Mouse (Mus musculus): ENCODE data around the gene Kctd20. TPM values are rescaled to one million over a fixed set of nuclear protein-coding genes. Genes with fewer than 3 reads are reported as not detected.

Gene Kctd20
- polyA plus RNA-seq, 1 experiment from 2014 or later = 85.0 TPM

GRCm38 (mm10) chr17:28936622-28937345 lies 15.0 kb upstream of the Kctd20 start:
- Histone ChIP-seq H3K27me3 (no peaks in the 10 kb centered on the region), H3K27ac (replicated peaks) (no peak overlapping the region), H3K4me2 (no peak overlapping the region), H3K9ac (no peak overlapping the region), H3K4me3 (no peak overlapping the region), H3K9me3 (no peaks in the 10 kb centered on the region), H3K4me1 (replicated peaks) (no peaks in the 10 kb centered on the region), H3K36me3 (no peaks in the 10 kb centered on the region)
- 85% methylated on average over 10 of the region's 10 CpGs for WGBS
- no peak for ATAC-seq (ENCODE audit: low FRiP score, low read depth)

DNA sequence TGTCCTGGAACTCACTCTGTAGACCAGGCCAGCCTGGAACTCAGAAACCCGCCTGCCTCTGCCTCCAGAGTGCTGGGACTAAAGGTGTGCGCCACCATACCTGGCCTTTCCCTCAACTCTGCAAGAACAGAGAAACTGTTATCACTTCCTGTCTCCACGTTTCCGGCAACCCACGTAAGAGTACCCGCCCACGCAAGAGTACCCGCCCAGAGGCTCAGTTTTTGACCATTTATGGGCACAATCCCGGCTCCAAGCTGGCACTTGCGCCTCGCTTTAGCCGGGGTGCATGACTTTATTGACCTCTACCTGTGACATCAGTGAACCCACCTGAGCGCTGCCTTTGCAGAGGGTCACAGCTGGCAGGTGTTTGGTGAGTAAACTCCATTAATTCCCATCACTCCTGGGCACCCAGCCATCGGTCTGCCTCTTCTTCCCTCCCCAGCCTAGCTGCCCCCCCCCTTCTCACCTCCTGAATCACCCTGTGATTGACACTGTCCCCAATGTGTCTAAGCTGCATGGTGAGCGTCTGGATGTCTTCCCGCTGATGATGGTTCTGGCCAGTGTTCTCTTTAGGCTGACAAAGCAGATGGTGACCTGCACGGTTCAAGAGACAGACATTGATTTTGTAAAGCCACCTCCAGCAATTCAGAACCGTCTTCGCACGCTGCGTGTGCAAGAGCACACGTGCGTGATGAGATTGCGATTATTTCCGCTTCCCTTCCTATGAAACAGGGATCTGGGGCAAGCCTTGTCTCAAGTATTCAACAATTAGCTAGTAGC lies 10.8 kb upstream of the Kctd20 start:
- Histone ChIP-seq H3K27ac (replicated peaks) (no peak overlapping the region), H3K36me3 (no peaks in the 10 kb centered on the region), H3K4me1 (replicated peaks) (no peaks in the 10 kb centered on the region), H3K4me3 (no peak overlapping the region), H3K27me3 (no peaks in the 10 kb centered on the region), H3K9ac (no peak overlapping the region), H3K4me2 (no peak overlapping the region), H3K9me3 (no peaks in the 10 kb centered on the region)
- ATAC-seq (ENCODE audit: low FRiP score, low read depth) = no peak
- WGBS = 86% methylated on average over 25 of the region's 25 CpGs

DNA sequence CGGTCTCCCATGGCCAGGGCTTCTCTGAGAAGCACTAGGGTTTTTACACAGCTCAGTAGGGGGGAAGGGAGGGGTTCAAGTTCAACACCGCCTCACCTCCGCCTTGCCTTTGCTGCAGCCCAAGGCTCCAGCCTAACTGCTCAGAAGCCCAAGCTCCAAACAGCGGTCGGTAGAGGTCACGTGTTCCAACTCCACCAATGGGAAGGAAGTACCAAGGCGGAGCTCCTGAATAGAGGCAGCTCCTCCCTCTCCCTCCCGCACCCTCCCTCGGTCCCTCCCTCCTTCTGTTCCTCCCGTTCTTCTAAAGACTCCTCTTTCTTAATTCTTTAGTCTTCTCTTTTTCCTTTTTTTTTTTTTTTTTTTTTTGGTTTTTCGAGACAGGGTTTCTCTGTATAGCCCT lies 9.6 kb upstream of the Kctd20 start:
- no peak for ATAC-seq (ENCODE audit: low FRiP score, low read depth)
- no peak overlapping the region for H3K9ac ChIP-seq
- H3K36me3 ChIP-seq = no peaks in the 10 kb centered on the region
- no peaks in the 10 kb centered on the region for H3K4me1 ChIP-seq (replicated peaks)
- no peak overlapping the region for H3K27ac ChIP-seq (replicated peaks)
- H3K4me2 ChIP-seq = no peak overlapping the region
- H3K4me3 ChIP-seq = no peak overlapping the region
- 84% methylated on average over 10 of the region's 11 CpGs for WGBS
- H3K27me3 ChIP-seq = no peaks in the 10 kb centered on the region
- no peaks in the 10 kb centered on the region for H3K9me3 ChIP-seq

GRCm38 (mm10) chr17:28943740-28944139 lies 8.0 kb upstream of the Kctd20 start, which contains the start of gene Pxt1:
Gene Pxt1, minus strand, starts transcription at chr17:28943840.
- H3K4me1 ChIP-seq (replicated peaks) = no peaks in the 10 kb centered on the region
- 92% methylated on average over 7 of the region's 7 CpGs for WGBS
- no peak within 1 kb of the TSS for H3K4me3 ChIP-seq
- H3K36me3 ChIP-seq = no peaks in the 10 kb centered on the region
- H3K9me3 ChIP-seq = no peaks in the 10 kb centered on the region
- H3K27me3 ChIP-seq = no peaks in the 10 kb centered on the region
- H3K9ac ChIP-seq = no peak within 1 kb of the TSS
- ATAC-seq (ENCODE audit: low FRiP score, low read depth) = no peak
- H3K27ac ChIP-seq (replicated peaks) = no peak within 1 kb of the TSS
- no peak within 1 kb of the TSS for H3K4me2 ChIP-seq

DNA sequence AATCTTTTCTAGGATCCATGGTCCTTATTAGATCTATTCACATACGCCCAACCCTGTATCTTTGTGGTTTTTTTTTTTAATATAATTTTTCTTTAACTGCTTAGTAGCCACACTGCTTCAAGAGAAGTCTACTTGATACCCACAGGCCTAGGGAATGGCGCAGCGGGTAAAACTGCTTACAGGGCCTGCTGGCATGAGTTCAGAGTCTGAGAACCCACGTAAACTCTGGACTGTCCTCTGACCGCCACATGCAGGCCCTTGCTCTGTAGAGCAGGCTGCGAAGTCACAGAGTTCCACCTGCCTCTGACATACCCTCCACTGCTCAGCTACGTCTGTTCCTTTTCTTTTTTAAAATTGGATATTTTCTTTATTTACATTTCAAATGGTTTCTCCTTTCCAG lies 7.3 kb upstream of the Kctd20 start:
- Histone ChIP-seq H3K27ac (replicated peaks) (no peak overlapping the region), H3K4me1 (replicated peaks) (no peaks in the 10 kb centered on the region), H3K36me3 (no peaks in the 10 kb centered on the region), H3K27me3 (no peaks in the 10 kb centered on the region), H3K4me3 (no peak overlapping the region), H3K4me2 (no peak overlapping the region), H3K9me3 (no peaks in the 10 kb centered on the region), H3K9ac (no peak overlapping the region)
- no peak for ATAC-seq (ENCODE audit: low FRiP score, low read depth)
- 90% methylated on average over 7 of the region's 7 CpGs for WGBS

DNA sequence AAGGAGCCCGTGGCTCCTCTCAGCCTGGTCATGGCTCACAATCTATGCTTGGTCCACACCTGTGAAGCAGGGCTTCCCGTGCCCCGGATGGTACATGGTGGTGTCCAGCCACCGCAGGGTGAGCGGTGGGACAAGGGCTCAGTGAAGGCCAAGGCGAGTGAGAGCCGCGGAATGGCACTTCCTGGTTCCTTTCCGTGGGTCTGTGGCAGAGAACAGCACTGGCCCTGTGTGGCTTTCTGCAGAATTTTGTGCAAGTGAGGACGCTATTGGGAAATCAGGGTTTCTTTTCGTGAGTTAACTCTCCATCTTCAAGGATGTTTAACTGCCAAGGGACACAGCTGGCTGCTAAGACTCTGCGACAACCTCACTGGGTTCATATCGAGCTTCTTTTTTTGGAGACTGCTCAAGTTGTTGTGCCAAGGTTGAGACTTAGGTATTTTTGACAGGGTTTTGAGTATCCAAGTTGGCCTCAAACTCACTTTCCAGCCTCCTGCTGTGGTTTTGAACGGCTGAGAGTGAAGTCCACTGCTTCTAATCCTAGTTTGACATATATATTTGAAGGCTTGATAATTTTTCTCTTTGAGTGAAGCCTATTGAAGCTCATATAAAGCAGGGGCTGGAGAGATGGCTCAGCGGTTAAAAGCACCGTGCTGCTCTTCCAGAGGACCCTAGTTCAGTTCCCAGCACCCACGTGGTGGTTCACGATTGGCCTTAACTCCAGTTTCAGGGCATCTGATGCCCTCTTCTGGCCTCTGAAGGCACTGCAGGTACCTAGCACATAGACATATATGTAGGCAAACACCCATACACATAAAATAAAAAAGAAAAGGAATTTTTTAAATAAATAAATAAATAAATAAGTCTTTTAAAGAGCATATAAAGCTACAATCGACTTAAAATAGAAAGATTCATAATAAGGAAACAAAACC lies 4.5 kb upstream of the Kctd20 start:
- no peaks in the 10 kb centered on the region for H3K9me3 ChIP-seq
- H3K27ac ChIP-seq (replicated peaks) = no peak overlapping the region
- H3K9ac ChIP-seq = no peak overlapping the region
- no peak for ATAC-seq (ENCODE audit: low FRiP score, low read depth)
- no peaks in the 10 kb centered on the region for H3K36me3 ChIP-seq
- 94% methylated on average over 19 of the region's 19 CpGs for WGBS
- no peak overlapping the region for H3K4me2 ChIP-seq
- no peak overlapping the region for H3K4me3 ChIP-seq
- H3K27me3 ChIP-seq = no peaks in the 10 kb centered on the region
- H3K4me1 ChIP-seq (replicated peaks) = peaks cover 8% of the 10 kb centered on the region

- no peak for ATAC-seq (ENCODE audit: low FRiP score, low read depth)
- no peak overlapping the region for H3K4me2 ChIP-seq
- peaks cover 14% of the 10 kb centered on the region for H3K4me1 ChIP-seq (replicated peaks)
- 77% methylated on average over 4 of the region's 4 CpGs for WGBS
- no peaks in the 10 kb centered on the region for H3K27me3 ChIP-seq
- no peak overlapping the region for H3K4me3 ChIP-seq
- no peak overlapping the region for H3K9ac ChIP-seq
- H3K9me3 ChIP-seq = no peaks in the 10 kb centered on the region
- H3K36me3 ChIP-seq = no peaks in the 10 kb centered on the region
- H3K27ac ChIP-seq (replicated peaks) = no peak overlapping the region
Observed at GRCm38 (mm10) chr17:28948661-28949060, 3.1 kb upstream of the Kctd20 start.

GRCm38 (mm10) chr17:28950751-28951150 lies 999 bp upstream of the Kctd20 start:
- Histone ChIP-seq H3K36me3 (no peaks in the 10 kb centered on the region), H3K9ac (no peak overlapping the region), H3K9me3 (no peaks in the 10 kb centered on the region), H3K4me2 (no peak overlapping the region), H3K4me1 (replicated peaks) (peaks cover 27% of the 10 kb centered on the region), H3K27ac (replicated peaks) (no peak overlapping the region), H3K4me3 (no peak overlapping the region), H3K27me3 (no peaks in the 10 kb centered on the region)
- ATAC-seq (ENCODE audit: low FRiP score, low read depth) = no peak
- WGBS = 86% methylated on average over 4 of the region's 4 CpGs

GRCm38 (mm10) chr17:28953251-28953650 lies 1.5 kb downstream of the Kctd20 start:
- Histone ChIP-seq H3K27ac (replicated peaks) (peak overlapping the region; percentile 99), H3K36me3 (no peaks in the 10 kb centered on the region), H3K9ac (peak overlapping the region; percentile 67), H3K4me1 (replicated peaks) (peaks cover 27% of the 10 kb centered on the region), H3K4me3 (peak overlapping the region; percentile 81), H3K27me3 (no peaks in the 10 kb centered on the region), H3K4me2 (peak overlapping the region; percentile 68), H3K9me3 (no peaks in the 10 kb centered on the region)
- 18% methylated on average over 9 of the region's 9 CpGs for WGBS
- no peak for ATAC-seq (ENCODE audit: low FRiP score, low read depth)

DNA sequence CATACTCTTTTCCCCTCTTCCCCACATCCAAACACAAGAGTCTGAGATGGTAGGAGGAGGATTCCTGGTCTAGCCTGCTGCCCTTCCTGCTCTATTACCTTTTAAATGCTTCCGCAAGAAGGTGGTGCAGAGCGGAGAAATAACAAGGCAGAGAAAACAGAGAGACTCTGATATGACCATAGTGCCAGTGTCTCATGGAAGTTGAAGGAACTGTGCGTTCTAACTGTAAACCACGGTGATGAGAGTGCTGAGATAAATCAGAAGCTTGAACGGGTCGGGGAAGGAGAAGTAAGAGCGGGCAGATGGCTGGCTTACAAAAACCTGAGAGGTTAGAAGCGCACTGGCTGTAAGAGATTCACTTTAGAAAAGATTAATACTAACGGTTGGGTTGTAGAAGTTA lies 2.7 kb downstream of the Kctd20 start:
- no peak overlapping the region for H3K4me3 ChIP-seq
- H3K4me2 ChIP-seq = peak overlapping the region; percentile 68
- H3K27ac ChIP-seq (replicated peaks) = no peak overlapping the region
- H3K9ac ChIP-seq = no peak overlapping the region
- over 99% methylated on average over 9 of the region's 9 CpGs for WGBS
- peaks cover 27% of the 10 kb centered on the region for H3K4me1 ChIP-seq (replicated peaks)
- no peaks in the 10 kb centered on the region for H3K36me3 ChIP-seq
- no peaks in the 10 kb centered on the region for H3K9me3 ChIP-seq
- H3K27me3 ChIP-seq = no peaks in the 10 kb centered on the region
- ATAC-seq (ENCODE audit: low FRiP score, low read depth) = no peak

GRCm38 (mm10) chr17:28960597-28960996 lies 8.8 kb downstream of the Kctd20 start:
- ATAC-seq (ENCODE audit: low FRiP score, low read depth) = no peak

GRCm38 (mm10) chr17:28961596-28961995 lies 9.8 kb downstream of the Kctd20 start:
- Histone ChIP-seq H3K4me1 (replicated peaks) (no peaks in the 10 kb centered on the region), H3K27me3 (no peaks in the 10 kb centered on the region), H3K4me3 (no peak overlapping the region), H3K9ac (no peak overlapping the region), H3K4me2 (no peak overlapping the region), H3K36me3 (peaks cover 47% of the 10 kb centered on the region), H3K9me3 (no peaks in the 10 kb centered on the region), H3K27ac (replicated peaks) (no peak overlapping the region)
- ATAC-seq (ENCODE audit: low FRiP score, low read depth) = no peak
- WGBS = 79% methylated on average over 10 of the region's 10 CpGs

More at GRCm38 (mm10) chr17:28960597-28960996, 8.8 kb downstream of the Kctd20 start:
- Histone ChIP-seq H3K4me1 (replicated peaks) (no peaks in the 10 kb centered on the region), H3K27me3 (no peaks in the 10 kb centered on the region), H3K9me3 (no peaks in the 10 kb centered on the region), H3K4me3 (no peak overlapping the region), H3K9ac (no peak overlapping the region), H3K27ac (replicated peaks) (no peak overlapping the region), H3K36me3 (peaks cover 37% of the 10 kb centered on the region), H3K4me2 (no peak overlapping the region)
- WGBS = 78% methylated on average over 10 of the region's 10 CpGs
